Mouse (Mus musculus) embryonic facial prominence, embryonic 14.5 days (tissue): ENCODE results near the gene Krt8. TPM values are rescaled to one million over a fixed set of nuclear protein-coding genes. Genes with fewer than 3 reads are reported as not detected.
"Not testable (repeated sequence)": the region's sequence is repeated elsewhere in the genome, so short reads cannot be mapped to it uniquely, and the experiment has no call there.

ENCODE experiments used
- ATAC-seq: fragments of 200-750 bp; cut with Nextera tagmentation; 2 replicates; pipeline ENCODE4 v1.8.0; 2017; ENCODE audit warnings: low read depth, moderate number of reproducible peaks, moderate TSS enrichment
- DNase-seq: peaks from one replicate; pipeline ENCODE4 v3.0.0-alpha.2; 2015; ENCODE audit warnings: low spot score
- H3K27ac ChIP-seq: fragments of 300-500 bp; sonication (generic); replicated peaks from 2 replicates; pipeline ENCODE4 v1.5.1; 2014; ENCODE audit warnings: low read depth, mild to moderate bottlenecking, low read length, moderate library complexity
- H3K27me3 ChIP-seq: fragments of 300-500 bp; sonication (generic); replicated peaks from 2 replicates; pipeline ENCODE4 v1.6.1; 2014; ENCODE audit warnings: low read length; ENCODE audit not compliant: control insufficient read depth, insufficient read depth
- H3K36me3 ChIP-seq: fragments of 300-500 bp; sonication (generic); 2 replicates; pipeline ENCODE4 v1.6.1; 2014; ENCODE audit warnings: low read length, mixed read lengths; ENCODE audit not compliant: control insufficient read depth, insufficient read depth
- H3K4me1 ChIP-seq: fragments of 300-500 bp; sonication (generic); 2 replicates; pipeline ENCODE4 v1.6.1; 2014; ENCODE audit warnings: antibody characterized with exemption, low read length; ENCODE audit not compliant: control insufficient read depth, insufficient read depth
- H3K4me2 ChIP-seq: fragments of 300-500 bp; sonication (generic); 2 replicates; pipeline ENCODE4 v1.6.1; 2014; ENCODE audit warnings: low read depth, mild to moderate bottlenecking, low read length, moderate library complexity, mixed read lengths
- H3K4me3 ChIP-seq: fragments of 300-500 bp; sonication (generic); 2 replicates; pipeline ENCODE4 v1.5.1; 2014; ENCODE audit warnings: low read depth, mild to moderate bottlenecking, low read length
- H3K9ac ChIP-seq: fragments of 300-500 bp; sonication (generic); 2 replicates; pipeline ENCODE4 v1.6.1; 2014; ENCODE audit warnings: low read depth, mild to moderate bottlenecking, low read length, moderate library complexity, mixed read lengths
- H3K9me3 ChIP-seq: fragments of 300-500 bp; sonication (generic); 2 replicates; pipeline ENCODE4 v1.6.1; 2016; ENCODE audit warnings: low read length; ENCODE audit not compliant: control insufficient read depth
- WGBS: fragments of 180-500 bp; shearing (Covaris S2); extraction: QIAGEN DNeasy Blood & Tissue Kit; methylation state at CpG from one replicate; pipeline ENCODE4 v1.1.7; 2014; 5-methylcytosine and 5-hydroxymethylcytosine counted together
- polyA plus RNA-seq: library from polyadenylated mRNA; unstranded; fragments of >200 nt; fragmentation: Nextera tagmentation; extraction: Ambion mirVana; gene quantifications from 2 replicates; pipeline ENCODE4 v1.2.1, GENCODE M21; 2014

Krt8 gene
- polyA plus RNA-seq, 1 experiment from 2014 or later, result 105 TPM

GRCm38 (mm10) chr15:102003516-102003915 is 766 bp downstream of the Krt8 start:
- peaks cover 29% of the 10 kb centered on the region for H3K4me1 ChIP-seq
- H3K4me2 ChIP-seq, result peak overlapping the region; percentile 55
- WGBS, result 27% methylated on average over 12 of the region's 12 CpGs
- H3K9ac ChIP-seq, result peak overlapping the region; percentile 58
- no peaks in the 10 kb centered on the region for H3K9me3 ChIP-seq
- no peak for ATAC-seq
- no peak overlapping the region for H3K27ac ChIP-seq
- DNase-seq, result no peak
- H3K36me3 ChIP-seq, result no peaks in the 10 kb centered on the region
- peaks cover 46% of the 10 kb centered on the region for H3K27me3 ChIP-seq
- H3K4me3 ChIP-seq, result peak overlapping the region; percentile 39

DNA sequence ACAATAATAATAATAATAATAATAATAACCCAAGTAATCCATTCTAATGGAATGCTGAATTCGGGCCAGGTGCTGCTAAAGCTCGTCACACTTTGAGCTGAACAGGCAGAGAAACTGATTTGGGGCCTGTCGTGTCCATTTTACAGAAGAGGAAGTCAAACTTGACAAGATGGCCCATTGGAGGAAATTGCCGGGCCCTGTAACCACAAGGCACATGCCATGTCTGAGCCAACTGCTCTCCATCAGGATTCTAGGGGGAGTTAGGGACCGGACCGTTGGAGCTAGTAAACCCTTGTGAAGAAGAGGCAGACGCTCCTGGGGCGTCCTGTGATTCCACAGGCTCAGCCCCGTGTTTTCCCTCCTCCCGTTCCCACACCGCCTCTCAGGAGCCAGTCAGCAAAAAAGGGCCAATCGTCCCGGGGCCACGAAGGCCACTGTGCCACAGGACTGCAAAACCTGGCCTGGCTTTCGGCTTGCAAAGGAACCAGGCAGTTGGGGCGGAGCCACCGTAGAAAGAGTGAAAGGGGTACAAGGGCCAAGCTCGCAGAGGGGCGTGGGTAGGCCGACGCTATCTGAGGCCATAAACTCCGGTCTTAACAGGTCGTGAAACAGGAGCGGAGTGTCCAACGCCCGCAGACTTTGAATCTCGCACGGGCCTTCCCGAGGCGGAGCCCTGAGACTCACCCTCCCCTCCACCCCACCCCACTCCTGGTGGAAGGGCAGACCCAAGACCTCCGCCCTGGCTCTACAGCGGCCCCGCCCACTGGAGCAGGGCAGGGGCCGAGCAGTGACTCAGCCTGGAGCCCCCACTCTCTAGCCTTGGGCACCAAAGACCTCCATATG is 1.4 kb downstream of the Krt8 start:
- DNase-seq (peak; percentile 66), ATAC-seq (peak; percentile 47)
- peaks cover 23% of the 10 kb centered on the region; the same call in 1 of the 2 replicates for H3K4me1 ChIP-seq
- no peak overlapping the region; the same call in 1 of the 2 replicates for H3K27ac ChIP-seq
- 7% methylated on average over 24 of the region's 34 CpGs for WGBS
- H3K27me3 ChIP-seq, result peaks cover 43% of the 10 kb centered on the region
- H3K36me3 ChIP-seq, result no peaks in the 10 kb centered on the region
- peak overlapping the region; percentile 58 for H3K9ac ChIP-seq
- H3K9me3 ChIP-seq, result no peaks in the 10 kb centered on the region
- peak overlapping the region; percentile 55 for H3K4me2 ChIP-seq
- H3K4me3 ChIP-seq, result peak overlapping the region; percentile 39

DNA sequence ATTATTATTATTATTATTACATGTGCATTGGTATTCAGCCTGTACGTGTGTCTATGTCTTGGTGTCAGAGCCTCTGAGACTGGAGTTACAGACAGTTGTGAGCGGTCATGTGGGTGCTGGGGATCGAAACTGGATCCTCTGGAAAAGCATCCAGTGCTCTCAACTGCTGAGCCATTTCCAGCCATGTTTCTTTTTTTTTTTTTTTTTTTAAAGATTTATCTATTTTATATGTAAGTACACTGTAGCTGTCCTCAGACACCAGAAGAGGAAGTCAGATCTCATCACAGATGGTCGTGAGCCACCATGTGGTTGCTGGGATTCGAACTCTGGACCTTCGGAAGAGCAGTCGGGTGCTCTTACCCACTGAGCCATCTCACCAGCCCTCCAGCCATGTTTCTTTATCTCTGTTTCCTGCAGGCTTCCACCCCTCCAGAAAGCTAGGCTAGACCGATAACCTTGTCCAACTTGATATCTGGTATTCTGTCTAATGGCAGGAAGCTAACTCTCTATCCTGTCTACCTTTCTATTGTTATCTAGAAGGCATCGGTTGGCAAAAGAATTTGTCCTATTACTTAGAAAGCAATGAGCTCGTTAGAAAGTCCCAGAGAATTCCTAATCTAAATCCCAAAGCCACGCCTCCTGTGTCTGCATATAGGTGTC is 4.5 kb downstream of the Krt8 start:
- 84% methylated on average over 11 of the region's 11 CpGs for WGBS
- 0 out of 2 replicates have a peak, but pooled peaks cover 10% of the 10 kb centered on the region for H3K4me1 ChIP-seq
- no peak for DNase-seq

DNA sequence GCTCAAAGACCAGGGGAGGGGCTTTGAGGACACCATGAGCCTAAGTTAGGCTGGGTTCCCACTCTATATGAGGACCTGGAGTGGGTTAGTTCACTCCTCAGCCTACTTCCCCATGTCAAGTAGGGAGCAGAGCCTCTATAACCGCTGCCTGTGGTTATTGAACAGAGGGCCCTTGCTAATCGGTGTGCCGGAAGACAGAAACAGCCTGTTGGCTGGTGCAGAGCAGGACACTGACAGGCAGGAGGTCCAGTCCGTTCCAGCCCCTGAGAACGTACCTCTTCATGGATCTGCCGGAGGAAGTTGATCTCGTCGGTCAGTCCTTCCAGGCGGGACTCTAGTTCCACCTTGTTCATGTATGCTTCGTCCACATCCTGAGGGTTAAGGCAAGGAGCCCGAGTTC is 5.1 kb downstream of the Krt8 start:
- WGBS, result 79% methylated on average over 11 of the region's 11 CpGs
- no peak for DNase-seq
- H3K27me3 ChIP-seq, result peaks cover 23% of the 10 kb centered on the region

More for the DNA sequence above, 4.5 kb downstream of the Krt8 start:
- H3K9ac ChIP-seq, result no peak overlapping the region
- no peaks in the 10 kb centered on the region for H3K36me3 ChIP-seq
- no peak overlapping the region for H3K4me3 ChIP-seq
- no peaks in the 10 kb centered on the region for H3K9me3 ChIP-seq
- no peak overlapping the region for H3K27ac ChIP-seq
- no peak for ATAC-seq
- no peak overlapping the region for H3K4me2 ChIP-seq
- H3K27me3 ChIP-seq, result peaks cover 30% of the 10 kb centered on the region

DNA sequence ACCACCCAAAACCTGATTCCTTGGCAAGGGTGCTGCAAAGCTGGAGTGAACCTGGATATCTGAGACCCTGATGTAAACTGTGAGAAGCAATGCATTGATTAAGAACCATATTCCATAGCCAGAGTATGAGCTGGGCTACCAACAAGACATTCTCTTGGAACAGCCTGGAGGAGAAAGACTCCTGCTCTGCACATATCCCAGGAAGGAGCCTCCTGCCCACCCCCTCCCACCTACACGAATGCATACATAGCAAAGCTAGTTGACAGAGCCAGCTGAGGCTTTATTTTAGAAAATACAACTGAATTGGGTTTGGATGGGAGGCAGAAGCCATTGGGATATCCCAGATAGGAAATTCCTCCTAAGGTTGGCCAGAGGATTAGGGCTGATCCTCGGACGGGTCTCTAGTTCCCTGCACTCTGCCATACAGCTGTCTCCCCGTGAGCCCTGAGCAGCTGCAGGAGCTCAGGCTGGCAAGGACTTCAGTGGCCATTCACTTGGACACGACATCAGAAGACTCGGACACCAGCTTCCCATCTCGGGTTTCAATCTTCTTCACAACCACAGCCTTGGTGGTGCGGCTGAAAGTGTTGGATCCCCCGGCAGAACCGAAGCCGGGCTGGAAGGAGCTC is 7.7 kb downstream of the Krt8 start:
- not testable (repeated sequence) for H3K27me3 ChIP-seq, H3K4me3 ChIP-seq, H3K36me3 ChIP-seq, DNase-seq, H3K27ac ChIP-seq, H3K9me3 ChIP-seq, H3K4me2 ChIP-seq, H3K4me1 ChIP-seq, H3K9ac ChIP-seq
- WGBS, result 80% methylated on average over 9 of the region's 11 CpGs
- peak; percentile 67; the same call in 1 of the 2 replicates for ATAC-seq

More for the DNA sequence above, 5.1 kb downstream of the Krt8 start:
- H3K4me1 ChIP-seq, result 0 out of 2 replicates have a peak, but pooled peaks cover 10% of the 10 kb centered on the region
- no peaks in the 10 kb centered on the region for H3K36me3 ChIP-seq
- H3K4me2 ChIP-seq, result no peak overlapping the region
- H3K27ac ChIP-seq, result no peak overlapping the region
- H3K9ac ChIP-seq, result no peak overlapping the region
- H3K4me3 ChIP-seq, result no peak overlapping the region
- ATAC-seq, result no peak
- no peaks in the 10 kb centered on the region for H3K9me3 ChIP-seq

DNA sequence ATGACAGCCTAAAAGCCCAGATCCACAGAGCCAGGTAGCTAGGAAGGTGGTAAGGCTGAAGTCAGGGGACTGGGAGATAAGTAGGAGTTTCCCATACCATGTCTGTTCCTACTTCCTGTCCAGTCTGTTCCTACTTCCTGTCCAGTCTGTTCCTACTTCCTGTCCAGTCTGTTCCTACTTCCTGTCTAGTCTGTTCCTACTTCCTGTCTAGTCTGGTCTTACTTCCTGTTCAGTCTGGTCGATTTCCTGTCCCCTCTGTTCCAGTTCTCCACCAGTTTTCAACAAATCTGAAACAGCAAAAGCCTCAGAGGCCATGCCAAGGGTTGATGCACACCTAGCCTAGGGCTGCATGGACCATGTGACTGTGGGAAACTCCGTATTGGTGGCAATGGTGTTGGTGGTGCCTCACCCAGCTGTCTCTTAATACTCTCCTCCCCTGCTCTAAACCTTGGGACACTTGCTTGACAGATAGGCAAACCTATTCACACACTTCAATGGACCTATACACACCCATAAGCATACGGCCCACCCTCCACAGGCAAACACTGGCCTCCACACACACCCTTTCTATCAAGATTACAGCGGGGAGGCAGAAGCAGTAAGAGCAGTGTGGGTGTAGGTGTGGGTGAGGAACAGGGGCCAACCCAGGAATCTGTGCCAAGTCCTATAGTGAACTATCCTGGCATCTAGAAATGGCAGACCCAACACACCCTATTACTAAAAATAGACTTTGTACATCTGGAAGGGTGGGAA is 8.6 kb downstream of the Krt8 start:
- H3K4me2 ChIP-seq, result no peak overlapping the region
- no peak overlapping the region for H3K9ac ChIP-seq
- H3K27ac ChIP-seq, result no peak overlapping the region
- H3K9me3 ChIP-seq, result no peaks in the 10 kb centered on the region
- WGBS, result 85% methylated on average over 4 of the region's 4 CpGs
- ATAC-seq (no peak), DNase-seq (no peak)
- H3K36me3 ChIP-seq, result no peaks in the 10 kb centered on the region
- no peaks in the 10 kb centered on the region for H3K27me3 ChIP-seq
- H3K4me3 ChIP-seq, result no peak overlapping the region
- H3K4me1 ChIP-seq, result no peaks in the 10 kb centered on the region

GRCm38 (mm10) chr15:101994365-101994764 is 9.9 kb downstream of the Krt8 start:
- ATAC-seq (no peak), DNase-seq (no peak)
- no peak overlapping the region for H3K27ac ChIP-seq
- H3K27me3 ChIP-seq, result no peaks in the 10 kb centered on the region
- no peak overlapping the region for H3K4me2 ChIP-seq
- no peaks in the 10 kb centered on the region for H3K4me1 ChIP-seq
- 92% methylated on average over 6 of the region's 6 CpGs for WGBS
- H3K9me3 ChIP-seq, result no peaks in the 10 kb centered on the region
- no peaks in the 10 kb centered on the region for H3K36me3 ChIP-seq
- no peak overlapping the region for H3K9ac ChIP-seq
- no peak overlapping the region for H3K4me3 ChIP-seq

DNA sequence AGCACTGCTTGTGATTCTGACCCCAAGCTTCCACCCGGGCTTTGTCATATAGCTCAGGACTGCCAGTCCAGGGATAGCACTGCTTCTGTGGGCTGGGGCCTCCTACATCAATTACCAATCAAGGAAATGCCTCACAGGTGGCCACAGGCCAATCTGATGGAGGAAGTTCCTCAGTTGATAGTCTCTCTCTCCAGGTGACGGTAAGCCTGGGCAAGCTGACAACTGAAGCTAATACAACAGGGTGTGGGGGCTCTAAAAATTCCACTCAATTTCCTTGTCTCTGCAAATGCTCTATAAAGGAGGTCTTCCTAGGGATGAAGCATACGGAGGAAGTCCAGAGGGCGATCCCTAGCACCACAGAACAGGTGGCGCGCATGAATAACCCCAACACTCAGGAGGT is 13.3 kb downstream of the Krt8 start:
- Histone ChIP-seq H3K27me3 (no peaks in the 10 kb centered on the region), H3K9ac (no peak overlapping the region)
- no peak for ATAC-seq

More for the DNA sequence above, 13.3 kb downstream of the Krt8 start:
- WGBS, result 86% methylated on average over 6 of the region's 6 CpGs
- Histone ChIP-seq H3K27ac (no peak overlapping the region), H3K9me3 (no peaks in the 10 kb centered on the region), H3K4me3 (no peak overlapping the region), H3K4me2 (no peak overlapping the region), H3K36me3 (no peaks in the 10 kb centered on the region), H3K4me1 (no peaks in the 10 kb centered on the region)
- no peak for DNase-seq
